Mouse (Mus musculus): ENCODE measurements around the gene Rgs7.

- TF ChIP-seq CTCF (IDR thresholded peaks at IDR 0.05; ENCODE audit: low read depth), result no peak
- no peak for TF ChIP-seq EP300 (optimal IDR thresholded peaks at IDR 0.05)
Measured at GRCm38 (mm10) chr1:175433622-175434204, 58.6 kb downstream of the Rgs7 start.

Data from stomach, postnatal 0 days (tissue).